Mouse (Mus musculus): ENCODE results near the gene Slc6a6. TPM values are rescaled to one million over a fixed set of nuclear protein-coding genes. Genes with fewer than 3 reads are reported as not detected.
A peak's percentile ranks its signal among the peaks of the same experiment; 100 is the strongest.

The Slc6a6 gene
- polyA plus RNA-seq, 1 experiment: 277 TPM

DNA sequence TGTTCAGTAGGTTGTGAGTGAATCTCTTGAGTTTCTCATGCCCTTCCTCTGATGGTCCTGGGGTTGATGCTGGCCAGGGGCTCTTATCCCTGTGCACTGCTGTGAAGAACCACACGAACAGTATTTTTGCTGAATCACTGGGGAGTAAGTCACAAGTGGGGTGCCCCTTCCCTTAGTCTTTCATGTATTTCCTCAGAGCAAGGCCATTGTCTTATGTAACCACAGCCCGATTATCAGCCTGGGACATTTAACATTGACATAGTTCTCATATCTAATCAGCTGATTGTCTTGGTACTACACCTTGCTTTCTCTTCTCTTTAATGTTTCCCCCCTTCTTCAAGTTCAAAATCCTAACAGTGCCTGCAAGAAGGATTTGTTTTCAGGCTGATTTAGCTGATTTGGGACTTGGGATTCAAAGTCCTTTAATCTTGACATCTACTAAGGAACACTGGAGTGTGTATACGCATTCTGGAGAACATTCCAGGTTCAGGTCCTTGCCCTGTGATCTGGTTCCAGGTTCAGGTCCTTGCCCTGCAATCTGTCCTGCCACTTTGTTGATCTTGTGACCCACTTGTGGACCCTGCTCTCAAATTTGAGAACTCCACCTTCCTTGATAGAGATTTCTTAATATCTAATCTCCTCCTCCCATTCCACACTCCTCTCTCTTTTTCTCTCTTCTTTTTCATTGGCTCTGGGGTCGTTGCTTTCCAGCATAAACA, 15.8 kb downstream of the Slc6a6 start:
- Histone ChIP-seq H3K36me3 (ENCODE audit: control insufficient read depth, insufficient read depth, low read length) (peaks cover 3% of the 10 kb centered on the region; the same call in 1 of the 2 replicates), H3K27me3 (replicated peaks; ENCODE audit: control insufficient read depth, insufficient read depth, low read length) (no peaks in the 10 kb centered on the region), H3K4me1 (ENCODE audit: control insufficient read depth, insufficient read depth, low read length) (peaks cover 34% of the 10 kb centered on the region), H3K4me3 (ENCODE audit: insufficient read depth, low read depth, low read length) (no peak overlapping the region), H3K27ac (ENCODE audit: insufficient read depth, low read depth, low read length) (peak overlapping the region; percentile 86)
- TF ChIP-seq POLR2A (IDR thresholded peaks at IDR 0.05; ENCODE audit: low read depth, low read length) (no peak), CTCF (conservative IDR thresholded peaks at IDR 0.05; ENCODE audit: insufficient read depth, insufficient read length, low read depth, low read length) (no peak)
- WGBS: 53% methylated on average over 4 of the region's 4 CpGs
- peak; percentile 87 for DNase-seq

DNA sequence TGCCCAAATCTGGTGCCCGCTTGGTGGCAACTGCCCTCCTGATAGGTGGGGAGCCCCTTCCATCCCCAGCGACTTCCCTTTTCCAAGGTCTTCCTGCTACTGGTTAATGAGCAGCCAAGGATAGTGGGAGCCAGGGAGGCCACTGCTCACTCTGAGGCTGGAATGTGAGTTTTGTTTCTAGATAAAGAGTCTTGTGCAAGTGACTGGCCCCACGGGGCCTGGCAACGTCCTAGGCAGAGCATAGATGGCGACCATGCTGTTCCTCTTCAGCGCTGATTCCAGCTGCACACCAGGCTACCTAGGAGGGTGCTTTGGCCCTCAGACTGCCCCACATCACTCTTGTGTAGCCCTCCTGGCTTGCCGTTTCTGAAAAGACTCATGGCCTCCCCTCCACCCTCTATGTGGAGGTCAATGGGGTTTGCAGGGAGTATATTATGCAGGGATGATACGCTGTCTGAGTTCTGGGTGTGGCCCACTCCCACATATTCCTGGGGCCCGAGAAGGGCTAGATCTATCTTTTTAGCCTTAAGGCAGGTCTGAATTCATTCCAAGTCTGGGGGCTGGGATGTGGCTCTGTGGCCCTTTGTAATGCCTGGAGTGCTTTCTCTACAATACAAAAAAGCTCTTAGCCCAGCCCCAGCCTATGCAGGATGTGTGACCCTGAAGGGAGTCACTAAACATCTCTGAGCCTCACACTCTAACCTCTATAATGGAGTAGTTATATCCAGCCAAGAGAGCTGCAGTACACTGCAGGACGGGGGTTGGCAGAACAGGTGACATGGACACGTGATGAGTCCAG, 17.2 kb downstream of the Slc6a6 start:
- Histone ChIP-seq H3K4me3 (ENCODE audit: insufficient read depth, low read depth, low read length) (no peak overlapping the region), H3K27ac (ENCODE audit: insufficient read depth, low read depth, low read length) (peak overlapping the region; percentile 86), H3K4me1 (ENCODE audit: control insufficient read depth, insufficient read depth, low read length) (peaks cover 43% of the 10 kb centered on the region), H3K36me3 (ENCODE audit: control insufficient read depth, insufficient read depth, low read length) (peaks cover 3% of the 10 kb centered on the region; the same call in 1 of the 2 replicates), H3K27me3 (replicated peaks; ENCODE audit: control insufficient read depth, insufficient read depth, low read length) (no peaks in the 10 kb centered on the region)
- peak; percentile 90 for DNase-seq
- 37% methylated on average over 11 of the region's 11 CpGs for WGBS
- TF ChIP-seq POLR2A (IDR thresholded peaks at IDR 0.05; ENCODE audit: low read depth, low read length) (no peak), CTCF (conservative IDR thresholded peaks at IDR 0.05; ENCODE audit: insufficient read depth, insufficient read length, low read depth, low read length) (no peak)

GRCm38 (mm10) chr6:91703459-91703858, 19.6 kb downstream of the Slc6a6 start:
- WGBS: 77% methylated on average over 2 of the region's 2 CpGs
- Histone ChIP-seq H3K36me3 (ENCODE audit: control insufficient read depth, insufficient read depth, low read length) (peaks cover 3% of the 10 kb centered on the region; the same call in 1 of the 2 replicates), H3K27ac (ENCODE audit: insufficient read depth, low read depth, low read length) (no peak overlapping the region)

GRCm38 (mm10) chr6:91704446-91704845, 20.6 kb downstream of the Slc6a6 start:
- Histone ChIP-seq H3K4me3 (ENCODE audit: insufficient read depth, low read depth, low read length) (no peak overlapping the region), H3K4me1 (ENCODE audit: control insufficient read depth, insufficient read depth, low read length) (peaks cover 32% of the 10 kb centered on the region), H3K36me3 (ENCODE audit: control insufficient read depth, insufficient read depth, low read length) (peaks cover 1% of the 10 kb centered on the region; the same call in 1 of the 2 replicates), H3K27ac (ENCODE audit: insufficient read depth, low read depth, low read length) (no peak overlapping the region), H3K27me3 (replicated peaks; ENCODE audit: control insufficient read depth, insufficient read depth, low read length) (no peaks in the 10 kb centered on the region)
- no peak for DNase-seq
- 71% methylated on average over 1 of the region's 1 CpGs for WGBS
- TF ChIP-seq CTCF (conservative IDR thresholded peaks at IDR 0.05; ENCODE audit: insufficient read depth, insufficient read length, low read depth, low read length) (no peak), POLR2A (IDR thresholded peaks at IDR 0.05; ENCODE audit: low read depth, low read length) (no peak)

More at GRCm38 (mm10) chr6:91703459-91703858, 19.6 kb downstream of the Slc6a6 start:
- Histone ChIP-seq H3K27me3 (replicated peaks; ENCODE audit: control insufficient read depth, insufficient read depth, low read length) (no peaks in the 10 kb centered on the region), H3K4me3 (ENCODE audit: insufficient read depth, low read depth, low read length) (no peak overlapping the region), H3K4me1 (ENCODE audit: control insufficient read depth, insufficient read depth, low read length) (peaks cover 42% of the 10 kb centered on the region)
- TF ChIP-seq POLR2A (IDR thresholded peaks at IDR 0.05; ENCODE audit: low read depth, low read length) (no peak), CTCF (conservative IDR thresholded peaks at IDR 0.05; ENCODE audit: insufficient read depth, insufficient read length, low read depth, low read length) (no peak)
- no peak for DNase-seq

DNA sequence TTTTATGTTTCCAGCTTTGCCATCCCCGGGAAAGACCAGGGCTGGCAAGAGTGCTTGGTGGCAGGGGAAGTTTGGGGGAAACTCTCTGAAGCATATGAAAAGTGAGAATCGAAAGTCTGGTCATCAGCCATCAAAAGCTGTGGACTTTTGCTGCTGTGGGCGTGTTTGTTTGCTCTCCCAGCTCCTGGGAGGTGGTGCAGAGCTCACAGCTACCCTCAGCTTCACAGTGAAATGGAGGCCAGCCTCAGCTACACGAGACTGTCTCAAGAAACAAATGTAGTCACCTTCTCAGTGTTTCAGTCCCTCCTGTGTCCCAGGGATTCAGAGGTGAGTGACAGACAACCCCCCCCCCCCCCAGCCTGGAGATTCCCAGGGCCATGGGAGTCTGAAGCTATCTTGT, 21.8 kb downstream of the Slc6a6 start:
- peaks cover 24% of the 10 kb centered on the region for H3K4me1 ChIP-seq (ENCODE audit: control insufficient read depth, insufficient read depth, low read length)
- no peak overlapping the region for H3K4me3 ChIP-seq (ENCODE audit: insufficient read depth, low read depth, low read length)
- H3K27me3 ChIP-seq (replicated peaks; ENCODE audit: control insufficient read depth, insufficient read depth, low read length): no peaks in the 10 kb centered on the region
- H3K27ac ChIP-seq (ENCODE audit: insufficient read depth, low read depth, low read length): peak overlapping the region; percentile 59
- TF ChIP-seq POLR2A (IDR thresholded peaks at IDR 0.05; ENCODE audit: low read depth, low read length): no peak
- no peak for TF ChIP-seq CTCF (conservative IDR thresholded peaks at IDR 0.05; ENCODE audit: insufficient read depth, insufficient read length, low read depth, low read length)
- peaks cover 1% of the 10 kb centered on the region; the same call in 1 of the 2 replicates for H3K36me3 ChIP-seq (ENCODE audit: control insufficient read depth, insufficient read depth, low read length)
- DNase-seq: no peak
- 29% methylated on average over 4 of the region's 4 CpGs for WGBS

GRCm38 (mm10) chr6:91706072-91706776, 22.4 kb downstream of the Slc6a6 start:
- peaks cover 20% of the 10 kb centered on the region for H3K4me1 ChIP-seq (ENCODE audit: control insufficient read depth, insufficient read depth, low read length)
- H3K27me3 ChIP-seq (replicated peaks; ENCODE audit: control insufficient read depth, insufficient read depth, low read length): no peaks in the 10 kb centered on the region
- H3K36me3 ChIP-seq (ENCODE audit: control insufficient read depth, insufficient read depth, low read length): peaks cover 1% of the 10 kb centered on the region; the same call in 1 of the 2 replicates
- peak overlapping the region; percentile 59; the same call in 1 of the 2 replicates for H3K27ac ChIP-seq (ENCODE audit: insufficient read depth, low read depth, low read length)
- TF ChIP-seq POLR2A (IDR thresholded peaks at IDR 0.05; ENCODE audit: low read depth, low read length) (no peak), CTCF (conservative IDR thresholded peaks at IDR 0.05; ENCODE audit: insufficient read depth, insufficient read length, low read depth, low read length) (no peak)
- no peak for DNase-seq
- 48% methylated on average over 13 of the region's 13 CpGs for WGBS
- no peak overlapping the region for H3K4me3 ChIP-seq (ENCODE audit: insufficient read depth, low read depth, low read length)
